Mouse (Mus musculus) MEL (cell line): ENCODE data around the gene Hpca. TPM values are rescaled to one million over a fixed set of nuclear protein-coding genes. Genes with fewer than 3 reads are reported as not detected.

Source experiments
- DNase-seq: peaks from one replicate; pipeline ENCODE4 v3.0.0; 2011; ENCODE audit warnings: low read depth, low spot score
- H3K27ac ChIP-seq: 2 replicates; pipeline ENCODE4 v1.5.1; 2012; ENCODE audit warnings: low read depth, mild to moderate bottlenecking, control low read depth, low read length, moderate library complexity; ENCODE audit not compliant: control insufficient read depth
- H3K27me3 ChIP-seq, 2 experiments: fragments of 150-350 bp in 1 of 2; sonication (generic) in 1 of 2; 2 replicates each; pipeline ENCODE4 v1.6.1; 2012; ENCODE audit warnings: low read length in 2 of 2, mild to moderate bottlenecking in 2 of 2, improper control_type of control experiment in 1 of 2, moderate library complexity in 1 of 2; ENCODE audit not compliant: insufficient read depth in 2 of 2, control insufficient read depth in 1 of 2
- H3K36me3 ChIP-seq, 2 experiments: 2 replicates each; pipeline ENCODE4 v1.6.1; 2012 to 2014; ENCODE audit warnings: low read length in 2 of 2, improper control_type of control experiment in 1 of 2, inconsistent platforms in 1 of 2, mild to moderate bottlenecking in 1 of 2; ENCODE audit not compliant: insufficient read depth in 2 of 2, control insufficient read depth in 1 of 2
- H3K4me1 ChIP-seq, 2 experiments: fragments of 150-350 bp in 1 of 2; sonication (generic) in 1 of 2; 2 replicates each; pipeline ENCODE4 v1.6.1; 2012; ENCODE audit warnings: low read length in 2 of 2, improper control_type of control experiment in 1 of 2, mild to moderate bottlenecking in 1 of 2; ENCODE audit not compliant: insufficient read depth in 2 of 2, control insufficient read depth in 1 of 2
- H3K4me3 ChIP-seq, 2 experiments: fragments of 150-350 bp in 1 of 2; sonication (generic) in 1 of 2; 2 replicates each; pipeline ENCODE4 v1.5.1; 2012; ENCODE audit warnings: low read depth in 2 of 2, low read length in 2 of 2, mild to moderate bottlenecking in 2 of 2, moderate library complexity in 2 of 2, control low read depth in 1 of 2, improper control_type of control experiment in 1 of 2; ENCODE audit not compliant: control insufficient read depth in 1 of 2, insufficient read depth in 1 of 2
- H3K79me2 ChIP-seq: 2 replicates; pipeline ENCODE4 v1.6.1; 2012; ENCODE audit warnings: mild to moderate bottlenecking, low read length, moderate library complexity; ENCODE audit not compliant: control insufficient read depth, poor library complexity, insufficient read depth
- H3K9ac ChIP-seq: 2 replicates; pipeline ENCODE4 v1.6.1; 2012; ENCODE audit warnings: low read depth, mild to moderate bottlenecking, control low read depth, low read length, moderate library complexity; ENCODE audit not compliant: control insufficient read depth, poor library complexity, severe bottlenecking
- H3K9me3 ChIP-seq: fragments of 150-350 bp; sonication (generic); replicated peaks from 2 replicates; pipeline ENCODE4 v1.6.1; 2012; ENCODE audit warnings: mild to moderate bottlenecking, low read length, improper control_type of control experiment, moderate library complexity; ENCODE audit not compliant: insufficient read depth
- BHLHE40 ChIP-seq: IDR thresholded peaks from 2 replicates; pipeline ENCODE4 v1.6.1; 2012; ENCODE audit warnings: low read depth, mild to moderate bottlenecking, inconsistent platforms, low read length, improper control_type of control experiment, borderline replicate concordance
- CHD1 ChIP-seq: IDR thresholded peaks from 2 replicates; pipeline ENCODE4 v1.6.1; 2012; ENCODE audit warnings: low read depth, mild to moderate bottlenecking, inconsistent platforms, low read length, improper control_type of control experiment
- E2F4 ChIP-seq: IDR thresholded peaks from 2 replicates; pipeline ENCODE4 v1.6.1; 2011; ENCODE audit warnings: low read depth, low read length, improper control_type of control experiment, borderline replicate concordance
- EP300 ChIP-seq, 2 experiments: IDR thresholded peaks; 2 replicates each; pipeline ENCODE4 v1.6.1; 2011; ENCODE audit warnings: improper control_type of control experiment in 2 of 2, low read length in 2 of 2, low read depth in 1 of 2, mild to moderate bottlenecking in 1 of 2
- ETS1 ChIP-seq: IDR thresholded peaks from 2 replicates; pipeline ENCODE4 v1.6.1; 2012; ENCODE audit warnings: low read depth, mild to moderate bottlenecking, inconsistent platforms, low read length, improper control_type of control experiment, moderate library complexity
- GABPA ChIP-seq: IDR thresholded peaks from 2 replicates; pipeline ENCODE4 v1.6.1; 2012; ENCODE audit warnings: low read depth, mild to moderate bottlenecking, inconsistent platforms, low read length, improper control_type of control experiment, moderate library complexity
- GATA1 ChIP-seq: IDR thresholded peaks from 2 replicates; pipeline ENCODE4 v1.6.1; 2011; ENCODE audit warnings: low read depth, low read length, improper control_type of control experiment
- HCFC1 ChIP-seq: IDR thresholded peaks from 2 replicates; pipeline ENCODE4 v1.6.1; 2012; ENCODE audit warnings: low read depth, mild to moderate bottlenecking, inconsistent platforms, low read length, improper control_type of control experiment, moderate library complexity
- JUND ChIP-seq: IDR thresholded peaks from 2 replicates; pipeline ENCODE4 v1.6.1; 2011; ENCODE audit warnings: low read depth, mild to moderate bottlenecking, improper control_type of control experiment, low read length
- KAT2A ChIP-seq: conservative IDR thresholded peaks from 2 replicates; pipeline ENCODE4 v1.6.1; 2012; ENCODE audit warnings: low read depth, low read length, improper control_type of control experiment, inconsistent platforms
- MAFK ChIP-seq: IDR thresholded peaks from 2 replicates; pipeline ENCODE4 v1.6.1; 2011; ENCODE audit warnings: low read depth, mild to moderate bottlenecking, low read length, improper control_type of control experiment, borderline replicate concordance
- MAZ ChIP-seq: IDR thresholded peaks from 2 replicates; pipeline ENCODE4 v1.6.1; 2012; ENCODE audit warnings: low read depth, mild to moderate bottlenecking, inconsistent platforms, low read length, improper control_type of control experiment
- MXI1 ChIP-seq: IDR thresholded peaks from 2 replicates; pipeline ENCODE4 v1.6.1; 2011; ENCODE audit warnings: mild to moderate bottlenecking, low read depth, low read length, improper control_type of control experiment
- MYC ChIP-seq: IDR thresholded peaks from 2 replicates; pipeline ENCODE4 v1.6.1; 2011; ENCODE audit warnings: low read depth, mild to moderate bottlenecking, low read length, improper control_type of control experiment, moderate library complexity
- NELFE ChIP-seq: IDR thresholded peaks from 2 replicates; pipeline ENCODE4 v1.6.1; 2011; ENCODE audit warnings: low read depth, low read length, improper control_type of control experiment
- NRF1 ChIP-seq: IDR thresholded peaks from 2 replicates; pipeline ENCODE4 v1.6.1; 2014; ENCODE audit warnings: low read depth, mild to moderate bottlenecking, inconsistent platforms, low read length, improper control_type of control experiment, moderate library complexity; ENCODE audit not compliant: poor library complexity, insufficient read depth, severe bottlenecking
- POLR2A ChIP-seq, 2 experiments: IDR thresholded peaks; 2 replicates each; pipeline ENCODE4 v1.6.1; 2011 to 2012; ENCODE audit warnings: low read length in 2 of 2, mild to moderate bottlenecking in 2 of 2, control low read depth in 1 of 2, improper control_type of control experiment in 1 of 2, low read depth in 1 of 2, moderate library complexity in 1 of 2; ENCODE audit not compliant: control insufficient read depth in 1 of 2, insufficient read depth in 1 of 2, poor library complexity in 1 of 2
- POLR2AphosphoS2 ChIP-seq: IDR thresholded peaks from 2 replicates; pipeline ENCODE4 v1.6.1; 2011; ENCODE audit warnings: low read length, improper control_type of control experiment
- POLR2AphosphoS5 ChIP-seq: IDR thresholded peaks from 2 replicates; pipeline ENCODE4 v1.6.1; 2012; ENCODE audit warnings: low read depth, borderline replicate concordance, mild to moderate bottlenecking, inconsistent platforms, low read length, moderate library complexity, mixed read lengths
- RAD21 ChIP-seq: IDR thresholded peaks from 2 replicates; pipeline ENCODE4 v1.6.1; 2011; ENCODE audit warnings: mild to moderate bottlenecking, low read depth, low read length, improper control_type of control experiment
- RCOR1 ChIP-seq: IDR thresholded peaks from 2 replicates; pipeline ENCODE4 v1.6.1; 2012; ENCODE audit warnings: low read depth, mild to moderate bottlenecking, inconsistent platforms, low read length, improper control_type of control experiment
- SIN3A ChIP-seq: IDR thresholded peaks from 2 replicates; pipeline ENCODE4 v1.6.1; 2012; ENCODE audit warnings: low read length, improper control_type of control experiment, inconsistent platforms
- SMC3 ChIP-seq: IDR thresholded peaks from 2 replicates; pipeline ENCODE4 v1.6.1; 2011; ENCODE audit warnings: low read depth, low read length, improper control_type of control experiment
- TAL1 ChIP-seq: IDR thresholded peaks from 2 replicates; pipeline ENCODE4 v1.6.1; 2012; ENCODE audit warnings: mild to moderate bottlenecking, inconsistent platforms, low read length, moderate library complexity, mixed read lengths
- TCF12 ChIP-seq: IDR thresholded peaks from 2 replicates; pipeline ENCODE4 v1.6.1; 2014; ENCODE audit warnings: low read depth, mild to moderate bottlenecking, inconsistent platforms, low read length, improper control_type of control experiment, moderate library complexity
- UBTF ChIP-seq: IDR thresholded peaks from 2 replicates; pipeline ENCODE4 v1.6.1; 2012; ENCODE audit warnings: low read depth, mild to moderate bottlenecking, inconsistent platforms, low read length, improper control_type of control experiment, moderate library complexity, borderline replicate concordance; ENCODE audit not compliant: insufficient read depth
- USF1 ChIP-seq: IDR thresholded peaks from 2 replicates; pipeline ENCODE4 v1.6.1; 2014; ENCODE audit warnings: low read depth, mild to moderate bottlenecking, inconsistent platforms, low read length, improper control_type of control experiment, moderate library complexity
- USF2 ChIP-seq, 2 experiments: IDR thresholded peaks; 2 replicates each; pipeline ENCODE4 v1.6.1; 2011 to 2012; ENCODE audit warnings: improper control_type of control experiment in 2 of 2, low read length in 2 of 2, borderline replicate concordance in 1 of 2, inconsistent platforms in 1 of 2, low read depth in 1 of 2, mild to moderate bottlenecking in 1 of 2; ENCODE audit not compliant: insufficient read depth in 1 of 2
- ZC3H11A ChIP-seq: IDR thresholded peaks from 2 replicates; pipeline ENCODE4 v1.6.1; 2012; ENCODE audit warnings: low read depth, mild to moderate bottlenecking, inconsistent platforms, low read length, improper control_type of control experiment
- ZMIZ1 ChIP-seq: IDR thresholded peaks from 2 replicates; pipeline ENCODE4 v1.6.1; 2012; ENCODE audit warnings: low read depth, mild to moderate bottlenecking, inconsistent platforms, low read length, improper control_type of control experiment, moderate library complexity
- ZNF384 ChIP-seq: IDR thresholded peaks from 2 replicates; pipeline ENCODE4 v1.6.1; 2012; ENCODE audit warnings: low read depth, mild to moderate bottlenecking, inconsistent platforms, low read length, improper control_type of control experiment
- polyA plus RNA-seq, 2 experiments: library from polyadenylated mRNA; stranded (reverse) in 1 of 2; unstranded in 1 of 2; fragments of >175 nt in 1 of 2; fragments of >200 nt in 1 of 2; gene quantifications; 2 replicates each; pipeline versions ENCODE4 v1.2.1 to v1.2.4; 2012; ENCODE audit warnings: low replicate concordance in 2 of 2, low read depth in 1 of 2; ENCODE audit not compliant: insufficient read length in 2 of 2, insufficient read depth in 1 of 2, missing spikeins in 1 of 2
- total RNA-seq: library from RNA; depleted of rRNA; stranded (reverse); fragments of 300-350 nt; gene quantifications from 2 replicates; pipeline ENCODE4 v1.2.3, GENCODE M21; 2012

The Hpca gene
- total and polyA plus RNA-seq, 3 experiments = 0.39 to 1.1 TPM; not detected in 1

DNA sequence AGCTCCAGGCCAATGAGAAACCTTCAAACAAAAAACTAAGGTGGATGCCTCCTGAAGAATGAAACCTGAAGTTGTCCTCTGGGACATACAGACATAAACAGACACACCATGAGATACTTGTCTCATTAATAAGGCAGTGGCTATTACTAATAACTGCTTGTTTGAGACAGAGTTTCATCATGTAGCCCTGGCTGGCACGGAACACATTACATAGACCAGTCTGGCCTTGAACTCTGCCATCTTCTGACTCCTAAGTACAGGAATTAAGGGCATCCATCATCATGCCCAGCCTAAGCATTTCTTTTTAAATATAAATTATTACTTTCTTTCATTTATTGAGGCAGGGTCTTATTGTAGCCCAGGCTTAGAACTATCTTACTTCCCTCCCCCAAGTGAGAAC lies 39.2 kb upstream of the Hpca start:
- Histone ChIP-seq H3K27ac (no peak overlapping the region), H3K9me3 (no peaks in the 10 kb centered on the region), H3K27me3 (no peaks in the 10 kb centered on the region), H3K9ac (no peak overlapping the region), H3K4me3 (no peak overlapping the region), H3K4me1 (peaks cover 5 to 16% of the 10 kb centered on the region in 2 experiments; a peak in 3 of 4 replicates), H3K79me2 (no peaks in the 10 kb centered on the region), H3K36me3 (peaks cover 13 to 14% of the 10 kb centered on the region in 2 experiments)
- DNase-seq = no peak
- TF ChIP-seq ZC3H11A = no peak
- TF ChIP-seq GATA1 = no peak
- TF ChIP-seq E2F4 = no peak
- TF ChIP-seq JUND = no peak
- no peak for TF ChIP-seq MAZ
- TF ChIP-seq CHD1 = no peak
- TF ChIP-seq MAFK = no peak
- TF ChIP-seq BHLHE40 = no peak
- no peak for TF ChIP-seq TAL1
- TF ChIP-seq KAT2A = no peak
- no peak for TF ChIP-seq UBTF
- no peak for TF ChIP-seq RAD21
- no peak for TF ChIP-seq ETS1
- TF ChIP-seq ZMIZ1 = no peak

DNA sequence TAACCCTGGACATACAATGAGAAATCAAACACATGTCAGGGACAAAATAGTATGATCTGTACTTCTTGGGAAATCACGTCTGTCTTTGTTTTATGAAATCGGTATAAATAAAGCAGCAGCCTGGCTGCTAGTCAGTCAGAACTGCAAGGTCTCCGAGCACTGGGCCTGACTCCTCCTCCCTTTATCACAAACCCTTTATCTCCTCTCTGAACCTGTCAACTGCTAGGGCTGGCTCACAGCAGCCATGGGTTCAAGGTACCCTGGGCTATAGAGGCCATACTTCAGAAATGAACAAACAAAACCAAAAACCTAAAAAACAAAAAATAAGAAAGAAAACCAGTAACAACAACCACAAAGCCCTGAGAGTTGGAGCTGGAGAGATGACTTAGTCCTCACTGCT lies 36.7 kb upstream of the Hpca start:
- Histone ChIP-seq H3K79me2 (no peaks in the 10 kb centered on the region), H3K4me3 (no peak overlapping the region), H3K9ac (no peak overlapping the region), H3K4me1 (peaks cover 5 to 16% of the 10 kb centered on the region in 2 experiments; a peak in 3 of 4 replicates), H3K27me3 (no peaks in the 10 kb centered on the region), H3K9me3 (no peaks in the 10 kb centered on the region), H3K27ac (peak overlapping the region; percentile 35; the same call in 1 of the 2 replicates), H3K36me3 (peaks cover 12 to 13% of the 10 kb centered on the region in 2 experiments)
- peak; percentile 69 for DNase-seq
- no peak for TF ChIP-seq MYC
- TF ChIP-seq POLR2A (IDR thresholded peaks at IDR 0.05; ENCODE audit: control insufficient read depth in 1 of 2, insufficient read depth in 1 of 2, low read depth in 1 of 2, low read length in 2 of 2, poor library complexity in 1 of 2) = no peak
- no peak for TF ChIP-seq UBTF
- no peak for TF ChIP-seq NELFE
- TF ChIP-seq HCFC1 = 0 out of 2 replicates have a peak, but pooled peaks have one; percentile 26
- no peak for TF ChIP-seq TAL1
- TF ChIP-seq GABPA = no peak
- peak; percentile 59 to 61; a peak in 3 of 4 replicates for TF ChIP-seq EP300 (IDR thresholded peaks at IDR 0.05; ENCODE audit: low read depth in 1 of 2, low read length in 2 of 2)
- 0 out of 2 replicates have a peak, but pooled peaks have one; percentile 4 for TF ChIP-seq USF1
- peak; percentile 34; the same call in 1 of the 2 replicates for TF ChIP-seq SIN3A
- TF ChIP-seq NRF1 = no peak
- TF ChIP-seq RAD21 = no peak
- TF ChIP-seq ZNF384 = no peak
- no peak for TF ChIP-seq POLR2AphosphoS5
- no peak for TF ChIP-seq RCOR1
- no peak for TF ChIP-seq POLR2AphosphoS2
- no peak for TF ChIP-seq USF2 (IDR thresholded peaks at IDR 0.05; ENCODE audit: borderline replicate concordance in 1 of 2, insufficient read depth in 1 of 2, low read depth in 1 of 2, low read length in 2 of 2)
- TF ChIP-seq TCF12 = peak; percentile 48; the same call in 1 of the 2 replicates
- TF ChIP-seq KAT2A = no peak
- no peak for TF ChIP-seq ETS1
- TF ChIP-seq MXI1 = no peak
- TF ChIP-seq ZMIZ1 = no peak
- TF ChIP-seq SMC3 = no peak
- peak; percentile 77 for TF ChIP-seq GATA1
